Mouse (Mus musculus): ENCODE measurements around the gene Slc30a9. TPM values are rescaled to one million over a fixed set of nuclear protein-coding genes. Genes with fewer than 3 reads are reported as not detected.

The Slc30a9 gene
- polyA plus RNA-seq, 2 experiments from 2014 or later, result 11.5 to 14.4 TPM

DNA sequence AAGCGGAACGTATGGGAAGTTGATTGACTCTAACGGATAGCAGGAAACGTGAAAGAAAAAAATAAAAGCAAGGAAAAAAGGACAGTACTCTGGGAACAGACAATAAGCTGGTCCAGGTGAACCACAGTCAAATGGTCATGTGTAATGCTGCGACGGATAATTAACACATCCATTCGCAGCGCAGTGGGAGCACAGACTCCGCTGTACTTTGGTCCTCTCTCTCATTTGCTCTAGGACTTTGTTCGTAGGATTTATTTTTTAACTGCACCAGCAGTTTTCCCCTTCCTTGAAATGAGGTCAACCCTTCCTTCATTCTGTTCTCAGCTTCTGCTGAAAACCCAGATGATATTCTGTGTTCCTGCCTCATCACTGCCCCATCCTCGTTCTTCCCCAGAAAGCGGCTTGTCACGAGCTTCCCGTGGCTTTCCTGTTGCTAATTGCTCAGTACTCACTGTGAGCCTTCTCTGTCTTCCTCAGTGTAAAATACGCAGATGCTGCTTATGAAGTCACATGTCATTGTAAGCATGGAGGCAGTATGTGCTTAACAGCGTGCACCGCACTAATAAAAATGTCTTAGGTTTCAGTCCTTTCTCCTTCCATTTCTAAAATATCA lies 15.0 kb downstream of the Slc30a9 start:
- no peak for ATAC-seq

GRCm38 (mm10) chr5:67324032-67324431 lies 17.3 kb downstream of the Slc30a9 start:
- no peak for ATAC-seq

DNA sequence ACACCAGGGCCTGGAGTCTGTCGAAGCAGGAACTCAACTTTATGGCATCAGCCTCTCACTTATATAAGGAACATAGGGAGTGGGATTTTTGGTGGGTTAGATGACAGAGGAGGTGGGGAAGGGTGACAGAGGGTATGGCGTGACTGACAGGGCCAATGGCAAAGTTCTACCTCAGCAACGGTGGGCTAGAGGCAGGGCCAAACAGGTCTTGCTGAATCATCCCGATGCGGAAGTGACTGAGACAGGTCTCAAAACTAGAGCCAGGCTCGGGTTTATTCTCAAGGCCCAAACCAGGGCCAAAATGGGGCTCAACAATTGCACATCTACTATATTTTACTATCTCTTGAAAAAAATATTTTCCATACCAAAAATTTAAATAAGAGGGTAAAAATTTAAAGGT lies 34.1 kb downstream of the Slc30a9 start:
- ATAC-seq, result no peak

DNA sequence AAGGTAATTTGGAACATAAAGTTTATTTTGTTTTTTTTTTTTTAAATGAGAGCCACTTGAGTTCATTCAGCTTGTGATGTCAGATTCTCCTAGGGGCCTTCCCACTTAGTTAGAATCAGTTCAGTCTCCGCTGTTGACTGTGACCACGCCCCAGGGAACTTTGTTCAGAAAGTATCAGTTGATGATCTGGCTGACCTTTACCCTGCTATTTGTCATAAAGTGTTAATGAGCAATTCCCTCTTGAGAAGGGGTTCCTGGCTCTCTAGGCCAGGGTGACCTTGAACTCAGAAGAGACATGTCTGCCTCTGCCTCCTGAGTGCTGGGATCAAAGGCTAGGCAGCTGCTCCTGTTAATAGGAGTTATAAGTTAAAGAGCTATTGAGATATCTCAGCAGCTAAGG lies 40.3 kb downstream of the Slc30a9 start:
- ATAC-seq, result no peak

GRCm38 (mm10) chr5:67348949-67349348 lies 42.2 kb downstream of the Slc30a9 start:
- no peak for ATAC-seq

DNA sequence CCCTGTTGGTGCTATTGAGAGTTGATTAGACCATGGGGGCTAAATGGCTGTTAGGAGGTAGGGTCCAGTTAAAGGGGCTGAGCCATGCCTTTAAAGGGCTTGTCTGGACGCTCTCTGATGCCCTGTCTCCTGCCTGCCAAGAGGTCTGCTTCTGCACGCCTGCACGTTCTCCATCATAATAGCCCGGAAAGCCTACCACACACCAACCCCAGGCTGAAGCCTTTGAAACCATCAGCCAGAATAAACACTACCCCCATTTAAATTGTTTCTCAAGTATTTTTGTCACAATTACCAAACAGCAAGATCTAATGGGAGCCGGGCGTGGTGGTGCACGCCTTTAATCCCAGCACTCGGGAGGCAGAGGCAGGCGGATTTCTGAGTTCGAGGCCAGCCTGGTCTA lies 55.6 kb downstream of the Slc30a9 start:
- no peak for ATAC-seq

DNA sequence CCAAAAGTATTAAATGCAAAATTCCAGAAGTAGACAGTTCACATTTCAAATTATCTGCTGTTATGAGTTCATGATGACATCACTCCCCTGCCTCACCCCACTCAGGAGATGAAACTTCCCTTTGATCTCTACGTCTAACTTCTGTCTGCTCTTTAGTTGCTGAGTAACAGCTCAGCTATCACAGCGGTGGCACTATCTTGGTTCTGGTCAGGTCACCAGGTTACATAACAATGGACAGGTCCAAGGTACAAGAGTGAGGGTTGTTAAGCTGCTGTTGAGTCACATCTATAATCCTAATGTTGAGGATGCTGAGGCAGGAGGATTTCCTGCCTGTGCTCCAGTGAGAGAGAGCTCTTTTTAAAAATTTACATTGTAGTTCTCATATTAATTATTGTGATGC lies 56.2 kb downstream of the Slc30a9 start:
- no peak for ATAC-seq

DNA sequence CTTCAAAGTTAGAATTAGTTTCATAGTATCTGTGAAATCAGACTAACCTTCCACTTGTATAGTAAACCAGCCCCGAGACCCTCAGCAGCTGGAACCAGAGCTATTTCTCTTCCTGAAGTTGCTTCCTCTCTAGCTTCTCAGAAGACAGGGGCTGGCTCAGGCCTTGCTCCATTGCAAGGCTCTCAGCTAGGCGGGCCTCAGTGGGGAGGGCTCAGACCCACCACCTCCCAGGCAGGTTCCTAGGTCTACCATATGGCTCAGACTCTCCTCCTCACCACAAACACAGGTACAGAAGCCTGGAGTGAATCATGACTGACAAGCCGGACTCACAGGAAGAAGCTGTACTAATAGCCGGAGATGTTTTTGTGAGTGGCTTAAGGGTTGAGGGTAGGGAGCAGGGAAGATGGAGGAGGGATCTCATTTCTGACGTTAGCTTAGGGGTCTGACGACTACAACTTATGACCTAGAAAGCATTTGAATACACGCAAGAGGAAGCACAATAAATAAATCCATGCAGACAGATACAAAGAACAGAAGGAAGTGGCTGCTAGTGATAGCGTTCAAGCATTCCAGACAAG lies 70.4 kb downstream of the Slc30a9 start:
- no peak for ATAC-seq

DNA sequence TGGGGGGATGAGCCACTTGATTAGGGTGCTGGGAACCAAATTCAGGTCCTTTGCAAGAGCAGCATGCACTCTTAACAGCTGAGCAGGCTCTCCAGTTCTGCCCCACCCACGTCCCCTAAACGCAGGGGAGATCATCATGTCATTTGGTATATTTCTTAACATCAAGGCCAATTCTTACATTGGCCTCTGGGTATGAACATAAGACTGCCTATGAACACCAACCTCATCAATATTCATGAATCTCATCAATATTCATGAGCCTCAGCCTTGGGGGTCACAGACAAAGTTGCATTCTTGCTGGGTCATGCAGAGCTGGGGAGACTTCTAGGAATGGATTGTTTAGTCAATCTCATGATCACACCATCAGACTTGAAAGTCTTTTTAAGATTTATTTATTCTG lies 74.9 kb downstream of the Slc30a9 start:
- ATAC-seq, result no peak

DNA sequence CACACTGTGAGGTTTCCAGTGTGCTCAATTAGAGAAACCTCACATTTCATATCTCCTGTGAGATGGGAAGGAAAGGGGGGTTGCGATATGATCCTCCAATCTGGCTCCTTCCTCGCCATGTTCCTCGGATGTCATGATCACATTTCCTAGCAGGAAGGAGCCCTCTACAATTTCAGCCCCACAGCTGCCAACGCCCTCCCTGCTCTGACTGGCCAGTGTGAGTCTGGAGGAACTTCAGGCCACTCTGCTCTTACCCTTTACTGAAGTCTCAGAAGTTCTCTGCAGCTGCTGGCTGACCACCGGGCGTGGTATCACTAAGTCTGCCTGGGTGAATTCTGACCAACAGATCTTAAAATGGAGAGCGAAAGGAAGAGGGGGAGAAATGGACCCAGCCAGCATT lies 75.8 kb downstream of the Slc30a9 start:
- no peak for ATAC-seq

DNA sequence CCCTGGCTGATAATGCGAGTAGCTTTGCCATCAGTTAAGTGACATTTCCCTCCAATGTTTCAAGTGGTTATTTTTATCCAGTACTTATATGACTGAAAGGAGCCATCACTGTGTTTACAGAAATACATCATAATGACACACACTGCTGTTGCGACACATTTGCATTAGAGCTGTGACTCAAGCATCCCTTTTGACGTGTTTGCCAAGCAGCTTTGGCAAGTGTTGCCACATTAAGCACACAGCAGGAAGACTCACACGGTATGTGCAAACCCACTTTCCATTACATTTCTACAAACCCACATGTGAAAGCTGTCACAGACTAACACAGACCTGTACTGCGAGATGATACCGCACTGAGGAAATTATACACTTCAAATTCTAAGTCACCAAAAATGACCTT lies 87.2 kb downstream of the Slc30a9 start:
- no peak for ATAC-seq

DNA sequence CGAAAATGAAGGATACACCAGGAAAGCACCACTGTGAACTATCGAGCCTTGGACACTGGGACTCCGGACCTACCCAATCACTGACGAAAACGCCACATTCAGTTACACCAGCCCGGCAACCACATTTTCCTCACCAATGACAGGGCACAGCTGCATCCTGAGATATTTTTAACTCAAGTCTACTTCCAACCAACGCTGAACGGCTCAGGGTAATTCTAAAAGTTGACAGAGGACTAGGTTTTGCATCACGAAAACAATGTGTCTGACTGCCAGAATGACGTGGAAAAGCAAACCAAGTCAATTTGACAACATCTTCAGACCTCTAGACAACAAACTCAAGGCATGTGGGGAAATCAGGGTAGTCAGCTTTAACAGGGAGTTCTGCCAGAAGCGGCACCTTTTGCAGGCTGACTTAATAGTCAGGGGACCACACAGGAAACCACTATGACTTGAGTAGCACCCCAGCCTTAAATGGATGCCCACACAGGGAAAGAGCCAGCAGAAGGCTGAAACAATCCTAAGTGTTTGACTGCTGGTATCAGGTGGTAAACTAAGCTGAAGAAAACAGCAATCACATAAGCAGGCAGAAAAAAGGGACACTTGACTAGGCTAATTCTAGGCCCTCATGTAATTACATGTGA lies 88.6 kb downstream of the Slc30a9 start:
- no peak for ATAC-seq

DNA sequence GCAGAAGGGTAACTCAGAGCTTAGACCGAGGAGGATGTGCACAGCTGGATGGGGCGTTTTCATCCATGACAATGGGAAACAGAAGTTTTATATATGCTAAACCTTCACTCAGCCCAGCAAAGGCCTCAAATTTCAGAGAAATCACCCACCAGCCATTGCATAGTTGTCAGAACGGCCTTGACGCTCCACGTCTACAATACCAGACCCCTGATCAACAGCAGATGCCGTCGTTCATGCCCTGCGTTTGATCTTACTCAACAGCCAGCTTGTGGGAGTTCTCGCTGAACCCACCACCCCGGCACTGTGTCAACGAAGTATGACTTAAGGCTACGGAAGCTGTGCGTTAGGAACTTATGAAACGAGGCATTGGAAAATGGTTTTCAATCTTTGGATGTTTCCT lies 90.4 kb downstream of the Slc30a9 start:
- ATAC-seq, result no peak

GRCm38 (mm10) chr5:67399876-67400607 lies 93.3 kb downstream of the Slc30a9 start:
- ATAC-seq, result no peak

- ATAC-seq, result no peak
Observed at GRCm38 (mm10) chr5:67400608-67401480, 94.1 kb downstream of the Slc30a9 start.

- no peak for ATAC-seq
Observed at GRCm38 (mm10) chr5:67401612-67402011, 94.9 kb downstream of the Slc30a9 start.

DNA sequence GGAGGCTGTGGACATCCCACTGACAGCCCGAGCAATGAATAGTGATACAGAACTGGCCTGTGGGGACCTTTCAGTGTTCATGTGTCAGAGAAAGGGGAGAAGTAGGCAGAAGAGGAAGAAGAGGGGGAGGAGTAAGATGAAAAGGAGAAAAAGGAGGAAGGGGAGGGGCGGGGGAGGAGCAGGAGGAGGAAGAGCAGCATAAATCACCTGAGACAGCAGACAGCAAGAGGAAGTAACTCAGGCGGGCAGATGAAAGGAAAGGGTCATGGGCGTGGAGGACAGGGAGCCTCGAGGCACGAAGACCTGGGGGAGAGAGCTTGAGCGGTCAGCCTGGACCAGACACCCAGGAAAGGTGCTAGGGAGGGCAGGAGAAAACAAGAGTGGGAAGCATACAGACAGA lies 97.6 kb downstream of the Slc30a9 start:
- peak; percentile 56 for ATAC-seq

- ATAC-seq, result no peak
Observed at GRCm38 (mm10) chr5:67404919-67405318, 98.2 kb downstream of the Slc30a9 start.
